8 mouse cellular contexts compared by ENCODE assay signal in genomic region chr7:80132541-80132940, GRCm38 (mm10). TPM values are rescaled to one million over a fixed set of nuclear protein-coding genes. Genes with fewer than 3 reads are reported as not detected.
A peak's percentile ranks its signal among the peaks of the same experiment; 100 is the strongest.
DNase-seq lines count a peak whose midpoint lies in the region; ATAC-seq and TF ChIP-seq lines count a peak whose summit lies in the region.

No protein-coding gene starts in this region.

- peak; percentile 30 to 50 for DNase-seq in cerebellum, postnatal 4 days (ENCODE audit: low spot score in 2 of 2)
- peak; percentile 91 for DNase-seq in midbrain, embryonic 11.5 days (ENCODE audit: low spot score, missing footprints)
- DNase-seq in adrenal gland, postnatal 36 days: peak; percentile 63 to 77
- DNase-seq in thymus, adult 2 months: peak; percentile 70

- TF ChIP-seq POLR2A in thymus, adult 2 months (IDR thresholded peaks at IDR 0.05; ENCODE audit: control insufficient read depth, extremely low read depth, insufficient read depth, low read length, poor library complexity): no peak

- H3K4me2 ChIP-seq in midbrain, embryonic 11.5 days: no peak overlapping the region
- H3K4me2 ChIP-seq in midbrain, embryonic 15.5 days: no peak overlapping the region

- WGBS in midbrain, embryonic 11.5 days: 58% methylated on average over 9 of the region's 9 CpGs
- 55% methylated on average over 9 of the region's 9 CpGs for WGBS in midbrain, embryonic 15.5 days
- WGBS in thymus, adult 2 months: 43% methylated on average over 9 of the region's 9 CpGs

- H3K4me3 ChIP-seq in midbrain, embryonic 11.5 days (ENCODE audit: low read depth, low read length): no peak overlapping the region
- no peak overlapping the region for H3K4me3 ChIP-seq in midbrain, embryonic 15.5 days
- H3K4me3 ChIP-seq in thymus, adult 2 months (ENCODE audit: control insufficient read depth, insufficient read depth, low read length): no peak overlapping the region

- no peaks in the 10 kb centered on the region for H3K36me3 ChIP-seq in midbrain, embryonic 11.5 days (ENCODE audit: control insufficient read depth, insufficient read depth, low read length)
- no peaks in the 10 kb centered on the region for H3K36me3 ChIP-seq in midbrain, embryonic 15.5 days (replicated peaks)
- no peaks in the 10 kb centered on the region for H3K36me3 ChIP-seq in thymus, adult 2 months (ENCODE audit: control insufficient read depth, insufficient read depth, low read length)

- H3K27me3 ChIP-seq in midbrain, embryonic 11.5 days (ENCODE audit: control insufficient read depth, insufficient read depth, low read length): no peaks in the 10 kb centered on the region
- H3K27me3 ChIP-seq in midbrain, embryonic 15.5 days (replicated peaks): no peaks in the 10 kb centered on the region
- H3K27me3 ChIP-seq in thymus, adult 2 months (ENCODE audit: control insufficient read depth, insufficient read depth, low read length): no peaks in the 10 kb centered on the region

- H3K4me1 ChIP-seq in midbrain, embryonic 11.5 days (ENCODE audit: control insufficient read depth, insufficient read depth, low read length): no peaks in the 10 kb centered on the region
- H3K4me1 ChIP-seq in midbrain, embryonic 15.5 days: 0 out of 2 replicates have a peak, but pooled peaks cover 8% of the 10 kb centered on the region
- no peaks in the 10 kb centered on the region for H3K4me1 ChIP-seq in thymus, adult 2 months (replicated peaks; ENCODE audit: control insufficient read depth, insufficient read depth, low read length)

- no peak for ATAC-seq in cerebellum, adult (ENCODE audit: insufficient number of reproducible peaks, low FRiP score, low TSS enrichment)
- ATAC-seq in midbrain, embryonic 11.5 days (ENCODE audit: low FRiP score): no peak
- ATAC-seq in midbrain, embryonic 15.5 days (replicated peaks): no peak
- peak; percentile 82 for ATAC-seq in granulocyte monocyte progenitor cell, adult 5-6 weeks (replicated peaks; ENCODE audit: poor library complexity, severe bottlenecking)
- peak; percentile 69 for ATAC-seq in megakaryocyte, adult 5-6 weeks (ENCODE audit: poor library complexity, severe bottlenecking)

- no peaks in the 10 kb centered on the region; the same call in 1 of the 2 replicates for H3K9me3 ChIP-seq in midbrain, embryonic 11.5 days (ENCODE audit: control insufficient read depth, low read length)
- H3K9me3 ChIP-seq in midbrain, embryonic 15.5 days: 0 out of 2 replicates have a peak, but pooled peaks cover 4% of the 10 kb centered on the region

- no peak overlapping the region for H3K9ac ChIP-seq in midbrain, embryonic 11.5 days (ENCODE audit: low read length)
- no peak overlapping the region for H3K9ac ChIP-seq in midbrain, embryonic 15.5 days

- no peak overlapping the region for H3K27ac ChIP-seq in midbrain, embryonic 11.5 days (ENCODE audit: low read depth, low read length)
- no peak overlapping the region for H3K27ac ChIP-seq in midbrain, embryonic 15.5 days
- H3K27ac ChIP-seq in thymus, adult 2 months (ENCODE audit: control insufficient read depth, insufficient read depth, low read length): no peak overlapping the region

- peak; percentile 83 for TF ChIP-seq CTCF in thymus, adult 2 months (IDR thresholded peaks at IDR 0.05; ENCODE audit: borderline replicate concordance, control insufficient read depth, extremely low read depth, insufficient read depth, low read length, poor library complexity)

RNA-seq across cellular contexts. Expression of gene Idh2, which starts 17.3 kb away (rescaled TPM):
- polyA plus RNA-seq in midbrain, embryonic 11.5 days (2014; fragmentation: Nextera tagmentation; extraction: Ambion mirVana): 349 and 357 TPM in 2 replicates
- 242 and 249 TPM in 2 replicates for polyA plus RNA-seq in midbrain, embryonic 15.5 days (2015; fragmentation: Nextera tagmentation; extraction: Ambion mirVana)
- total RNA-seq in adrenal gland, postnatal 36 days (2021): 100 to 1,000 TPM; 148 to 188 TPM
- 259 and 298 TPM in 2 replicates for total RNA-seq in granulocyte monocyte progenitor cell, adult 5-6 weeks (2014; fragmentation: Nextera tagmentation)
- total RNA-seq in granulocyte monocyte progenitor cell, adult 5-6 weeks (2017): 338 and 368 TPM in 2 replicates
- 74.9 and 77.7 TPM in 2 replicates for total RNA-seq in megakaryocyte, adult 5-6 weeks (2015)
- 85.5 and 90.4 TPM in 2 replicates for total RNA-seq in megakaryocyte, adult 5-6 weeks (2017)
- polyA plus RNA-seq in thymus, adult 2 months (2012; rRNA removed): 168 and 225 TPM in 2 replicates

RNA-seq across cellular contexts. Expression of gene Sema4b, which starts 54.1 kb away (rescaled TPM):
- 9.6 and 10.5 TPM in 2 replicates for polyA plus RNA-seq in midbrain, embryonic 11.5 days (2014; fragmentation: Nextera tagmentation; extraction: Ambion mirVana)
- 26.9 and 27.0 TPM in 2 replicates for polyA plus RNA-seq in midbrain, embryonic 15.5 days (2015; fragmentation: Nextera tagmentation; extraction: Ambion mirVana)
- 10 to 100 TPM; 47.3 to 57.2 TPM for total RNA-seq in adrenal gland, postnatal 36 days (2021)
- total RNA-seq in granulocyte monocyte progenitor cell, adult 5-6 weeks (2014; fragmentation: Nextera tagmentation): 6.2 and 6.6 TPM in 2 replicates
- total RNA-seq in granulocyte monocyte progenitor cell, adult 5-6 weeks (2017): 3.6 and 4.4 TPM in 2 replicates
- total RNA-seq in megakaryocyte, adult 5-6 weeks (2015): 10.1 and 13.7 TPM in 2 replicates
- total RNA-seq in megakaryocyte, adult 5-6 weeks (2017): 10.5 and 11.1 TPM in 2 replicates
- polyA plus RNA-seq in thymus, adult 2 months (2012; rRNA removed): 37.4 and 44.1 TPM in 2 replicates

Comparison
In these comparisons a context has a peak if more than half of its experiments do, and no peak if none do; other contexts are left out.
1. DNase-seq: peak in every context shown above with its lines; median percentile 91 in midbrain, embryonic 11.5 days; 70 in adrenal gland, postnatal 36 days; 70 in thymus, adult 2 months; 40 in cerebellum, postnatal 4 days.
2. ATAC-seq: peak in granulocyte monocyte progenitor cell, adult 5-6 weeks (single experiment) and megakaryocyte, adult 5-6 weeks (single experiment); none in cerebellum, adult (single experiment), midbrain, embryonic 11.5 days (single experiment) and midbrain, embryonic 15.5 days (single experiment).